Mouse (Mus musculus): ENCODE data around the gene Tceanc2.

DNA sequence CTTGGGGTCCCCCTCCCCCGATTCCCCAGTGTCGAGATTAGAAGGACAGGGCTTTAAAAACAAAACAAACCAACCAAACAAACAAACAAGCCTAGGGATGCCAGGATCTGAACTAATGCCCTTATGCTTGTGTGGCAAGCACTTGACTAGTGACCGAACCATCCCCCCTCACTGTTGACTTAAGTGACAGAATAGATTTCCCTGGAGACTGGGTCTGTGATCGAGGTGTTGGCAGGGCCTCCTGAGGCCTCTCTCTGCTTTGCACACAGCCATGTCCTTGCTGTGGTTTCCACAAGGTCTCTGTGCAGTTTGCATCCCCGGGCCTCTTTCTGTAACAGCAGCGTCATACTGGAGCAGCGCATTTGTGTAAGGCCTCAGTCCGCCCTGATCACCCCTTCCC is 49.5 kb downstream of the Tceanc2 start:
- no peak for TF ChIP-seq CTCF (IDR thresholded peaks at IDR 0.05; ENCODE audit: control insufficient read depth, insufficient read depth, low read length)
- no peak for TF ChIP-seq POLR2A (IDR thresholded peaks at IDR 0.05; ENCODE audit: borderline replicate concordance, control insufficient read depth, low read depth, low read length)

All from bone marrow, adult 2 months (tissue).